Mouse (Mus musculus): ENCODE results near the gene Tubb4b. TPM values are rescaled to one million over a fixed set of nuclear protein-coding genes. Genes with fewer than 3 reads are reported as not detected.
"Not testable (repeated sequence)": the region's sequence is repeated elsewhere in the genome, so short reads cannot be mapped to it uniquely, and the experiment has no call there.

Gene Tubb4b
- polyA plus RNA-seq, 1 experiment from 2014 or later = 823 TPM

- Histone ChIP-seq H3K4me2 (peak overlapping the region; percentile 69), H3K36me3 (ENCODE audit: control insufficient read depth, insufficient read depth, low read length) (peaks cover 2% of the 10 kb centered on the region), H3K4me3 (ENCODE audit: low read depth, low read length) (peak overlapping the region; percentile 75; the same call in 1 of the 2 replicates), H3K4me1 (replicated peaks; ENCODE audit: control insufficient read depth, insufficient read depth, low read length) (peaks cover 32% of the 10 kb centered on the region), H3K9me3 (ENCODE audit: control insufficient read depth, low read length) (no peaks in the 10 kb centered on the region), H3K27ac (ENCODE audit: low read depth, low read length) (no peak overlapping the region), H3K9ac (ENCODE audit: low read depth, low read length) (0 out of 2 replicates have a peak overlapping the region, but pooled peaks have one; percentile 27), H3K27me3 (replicated peaks; ENCODE audit: control insufficient read depth, insufficient read depth, low read length) (peaks cover 3% of the 10 kb centered on the region; the same call in 1 of the 2 replicates)
- WGBS = 76% methylated on average over 3 of the region's 3 CpGs
- no peak for ATAC-seq (replicated peaks; ENCODE audit: low FRiP score)
- no peak for DNase-seq (ENCODE audit: low spot score)
These were observed 40.3 kb upstream of the Tubb4b start for GRCm38 (mm10) chr2:25264851-25265250.

- ATAC-seq (replicated peaks; ENCODE audit: low FRiP score) = no peak
- peak overlapping the region; percentile 75 for H3K4me3 ChIP-seq (ENCODE audit: low read depth, low read length)
- no peaks in the 10 kb centered on the region for H3K36me3 ChIP-seq (ENCODE audit: control insufficient read depth, insufficient read depth, low read length)
- H3K9ac ChIP-seq (ENCODE audit: low read depth, low read length) = peak overlapping the region; percentile 20
- peak overlapping the region; percentile 69 for H3K4me2 ChIP-seq
- no peaks in the 10 kb centered on the region for H3K9me3 ChIP-seq (ENCODE audit: control insufficient read depth, low read length)
- WGBS = 66% methylated on average over 5 of the region's 5 CpGs
- H3K27ac ChIP-seq (ENCODE audit: low read depth, low read length) = no peak overlapping the region
- H3K4me1 ChIP-seq (replicated peaks; ENCODE audit: control insufficient read depth, insufficient read depth, low read length) = peaks cover 32% of the 10 kb centered on the region
- H3K27me3 ChIP-seq (replicated peaks; ENCODE audit: control insufficient read depth, insufficient read depth, low read length) = peaks cover 3% of the 10 kb centered on the region; the same call in 1 of the 2 replicates
- no peak for DNase-seq (ENCODE audit: low spot score)
These were observed 39.8 kb upstream of the Tubb4b start for GRCm38 (mm10) chr2:25264286-25264660.

GRCm38 (mm10) chr2:25263623-25264285 is 39.3 kb upstream of the Tubb4b start:
- Histone ChIP-seq H3K9me3 (ENCODE audit: control insufficient read depth, low read length) (no peaks in the 10 kb centered on the region), H3K4me2 (peak overlapping the region; percentile 69), H3K4me1 (replicated peaks; ENCODE audit: control insufficient read depth, insufficient read depth, low read length) (peaks cover 32% of the 10 kb centered on the region), H3K27ac (ENCODE audit: low read depth, low read length) (no peak overlapping the region), H3K27me3 (replicated peaks; ENCODE audit: control insufficient read depth, insufficient read depth, low read length) (peaks cover 3% of the 10 kb centered on the region; the same call in 1 of the 2 replicates), H3K36me3 (ENCODE audit: control insufficient read depth, insufficient read depth, low read length) (no peaks in the 10 kb centered on the region), H3K4me3 (ENCODE audit: low read depth, low read length) (peak overlapping the region; percentile 75), H3K9ac (ENCODE audit: low read depth, low read length) (peak overlapping the region; percentile 63)
- DNase-seq (ENCODE audit: low spot score) = no peak
- no peak for ATAC-seq (replicated peaks; ENCODE audit: low FRiP score)
- 30% methylated on average over 12 of the region's 12 CpGs for WGBS

- no peaks in the 10 kb centered on the region for H3K9me3 ChIP-seq (ENCODE audit: control insufficient read depth, low read length)
- ATAC-seq (replicated peaks; ENCODE audit: low FRiP score) = peak; percentile 18; the same call in 1 of the 2 replicates
These were observed 38.5 kb upstream of the Tubb4b start for GRCm38 (mm10) chr2:25262795-25263622.

GRCm38 (mm10) chr2:25262291-25262767 is 37.8 kb upstream of the Tubb4b start, which contains the start of gene Tprn:
TSS of gene Tprn (plus strand) at chr2:25262618.
- Histone ChIP-seq H3K4me2 (peak within 1 kb of the TSS; percentile 69), H3K4me1 (replicated peaks; ENCODE audit: control insufficient read depth, insufficient read depth, low read length) (peaks cover 28% of the 10 kb centered on the region), H3K36me3 (ENCODE audit: control insufficient read depth, insufficient read depth, low read length) (no peaks in the 10 kb centered on the region), H3K27me3 (replicated peaks; ENCODE audit: control insufficient read depth, insufficient read depth, low read length) (peaks cover 3% of the 10 kb centered on the region; the same call in 1 of the 2 replicates), H3K27ac (ENCODE audit: low read depth, low read length) (peak within 1 kb of the TSS; percentile 71), H3K9me3 (ENCODE audit: control insufficient read depth, low read length) (no peaks in the 10 kb centered on the region), H3K4me3 (ENCODE audit: low read depth, low read length) (peak within 1 kb of the TSS; percentile 75), H3K9ac (ENCODE audit: low read depth, low read length) (peak within 1 kb of the TSS; percentile 71)
- ATAC-seq (replicated peaks; ENCODE audit: low FRiP score) (peak; percentile 97), DNase-seq (ENCODE audit: low spot score) (peak; percentile 89)
- under 1% methylated on average over 39 of the region's 39 CpGs for WGBS

More at GRCm38 (mm10) chr2:25262795-25263622, 38.5 kb upstream of the Tubb4b start:
- Histone ChIP-seq H3K4me3 (ENCODE audit: low read depth, low read length) (peak overlapping the region; percentile 75), H3K27me3 (replicated peaks; ENCODE audit: control insufficient read depth, insufficient read depth, low read length) (peaks cover 3% of the 10 kb centered on the region; the same call in 1 of the 2 replicates), H3K9ac (ENCODE audit: low read depth, low read length) (peak overlapping the region; percentile 63), H3K27ac (ENCODE audit: low read depth, low read length) (peak overlapping the region; percentile 39; the same call in 1 of the 2 replicates), H3K4me2 (peak overlapping the region; percentile 69), H3K36me3 (ENCODE audit: control insufficient read depth, insufficient read depth, low read length) (no peaks in the 10 kb centered on the region), H3K4me1 (replicated peaks; ENCODE audit: control insufficient read depth, insufficient read depth, low read length) (peaks cover 32% of the 10 kb centered on the region)
- under 1% methylated on average over 81 of the region's 82 CpGs for WGBS
- no peak for DNase-seq (ENCODE audit: low spot score)

GRCm38 (mm10) chr2:25261870-25262269 is 37.4 kb upstream of the Tubb4b start:
- Histone ChIP-seq H3K4me3 (ENCODE audit: low read depth, low read length) (peak overlapping the region; percentile 75), H3K4me1 (replicated peaks; ENCODE audit: control insufficient read depth, insufficient read depth, low read length) (peaks cover 24% of the 10 kb centered on the region), H3K27me3 (replicated peaks; ENCODE audit: control insufficient read depth, insufficient read depth, low read length) (peaks cover 3% of the 10 kb centered on the region; the same call in 1 of the 2 replicates), H3K9ac (ENCODE audit: low read depth, low read length) (peak overlapping the region; percentile 71), H3K36me3 (ENCODE audit: control insufficient read depth, insufficient read depth, low read length) (no peaks in the 10 kb centered on the region), H3K9me3 (ENCODE audit: control insufficient read depth, low read length) (no peaks in the 10 kb centered on the region), H3K4me2 (peak overlapping the region; percentile 69), H3K27ac (ENCODE audit: low read depth, low read length) (peak overlapping the region; percentile 71)
- WGBS = 47% methylated on average over 12 of the region's 12 CpGs
- DNase-seq (ENCODE audit: low spot score) (no peak), ATAC-seq (replicated peaks; ENCODE audit: low FRiP score) (peak; percentile 17; the same call in 1 of the 2 replicates)

- no peak overlapping the region for H3K4me3 ChIP-seq (ENCODE audit: low read depth, low read length)
- 55% methylated on average over 2 of the region's 2 CpGs for WGBS
- H3K9me3 ChIP-seq (ENCODE audit: control insufficient read depth, low read length) = no peaks in the 10 kb centered on the region
- H3K27ac ChIP-seq (ENCODE audit: low read depth, low read length) = no peak overlapping the region
- no peak for ATAC-seq (replicated peaks; ENCODE audit: low FRiP score)
- H3K4me1 ChIP-seq (replicated peaks; ENCODE audit: control insufficient read depth, insufficient read depth, low read length) = peaks cover 18% of the 10 kb centered on the region; the same call in 1 of the 2 replicates
- H3K4me2 ChIP-seq = peak overlapping the region; percentile 16; the same call in 1 of the 2 replicates
- no peaks in the 10 kb centered on the region for H3K36me3 ChIP-seq (ENCODE audit: control insufficient read depth, insufficient read depth, low read length)
- no peak overlapping the region for H3K9ac ChIP-seq (ENCODE audit: low read depth, low read length)
- no peak for DNase-seq (ENCODE audit: low spot score)
- H3K27me3 ChIP-seq (replicated peaks; ENCODE audit: control insufficient read depth, insufficient read depth, low read length) = no peaks in the 10 kb centered on the region
These were observed 34.4 kb upstream of the Tubb4b start for GRCm38 (mm10) chr2:25258887-25259286.

- not testable (repeated sequence) for H3K4me3 ChIP-seq (ENCODE audit: low read depth, low read length); H3K36me3 ChIP-seq (ENCODE audit: control insufficient read depth, insufficient read depth, low read length); H3K27ac ChIP-seq (ENCODE audit: low read depth, low read length); H3K27me3 ChIP-seq (replicated peaks; ENCODE audit: control insufficient read depth, insufficient read depth, low read length); H3K9me3 ChIP-seq (ENCODE audit: control insufficient read depth, low read length); H3K4me2 ChIP-seq; H3K9ac ChIP-seq (ENCODE audit: low read depth, low read length); ATAC-seq (replicated peaks; ENCODE audit: low FRiP score); DNase-seq (ENCODE audit: low spot score)
- H3K4me1 ChIP-seq (replicated peaks; ENCODE audit: control insufficient read depth, insufficient read depth, low read length) = peaks cover 12% of the 10 kb centered on the region; the same call in 1 of the 2 replicates
- WGBS = 81% methylated on average over 5 of the region's 5 CpGs
These were observed 32.7 kb upstream of the Tubb4b start for GRCm38 (mm10) chr2:25257250-25257649.
